Mouse (Mus musculus) NIH3T3 (cell line): ENCODE data around the gene Myom1.

ENCODE experiments used
- DNase-seq: peaks from one replicate; pipeline ENCODE4 v3.0.0-alpha.2; 2012; ENCODE audit warnings: low read depth

Myom1 gene

DNA sequence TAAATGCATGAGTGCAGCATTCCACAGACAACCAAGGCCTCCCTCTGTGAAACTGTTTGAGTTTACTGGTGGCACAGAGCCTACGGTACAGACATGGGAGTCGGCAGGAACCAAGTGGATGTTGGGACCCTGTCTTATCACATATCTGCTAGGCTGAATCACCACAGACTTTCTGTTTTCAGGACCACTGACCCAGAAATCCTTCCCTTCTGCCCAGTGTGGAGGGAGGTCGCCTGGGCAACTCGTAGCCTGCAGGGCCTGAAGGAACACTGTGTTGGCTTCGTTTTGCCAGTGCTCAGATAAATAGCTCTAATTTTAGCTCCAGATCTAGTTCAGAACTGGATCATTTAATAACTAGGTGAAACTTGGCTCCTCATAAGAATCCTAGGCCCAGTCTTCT is 12.5 kb downstream of the Myom1 start:
- no peak for DNase-seq

DNA sequence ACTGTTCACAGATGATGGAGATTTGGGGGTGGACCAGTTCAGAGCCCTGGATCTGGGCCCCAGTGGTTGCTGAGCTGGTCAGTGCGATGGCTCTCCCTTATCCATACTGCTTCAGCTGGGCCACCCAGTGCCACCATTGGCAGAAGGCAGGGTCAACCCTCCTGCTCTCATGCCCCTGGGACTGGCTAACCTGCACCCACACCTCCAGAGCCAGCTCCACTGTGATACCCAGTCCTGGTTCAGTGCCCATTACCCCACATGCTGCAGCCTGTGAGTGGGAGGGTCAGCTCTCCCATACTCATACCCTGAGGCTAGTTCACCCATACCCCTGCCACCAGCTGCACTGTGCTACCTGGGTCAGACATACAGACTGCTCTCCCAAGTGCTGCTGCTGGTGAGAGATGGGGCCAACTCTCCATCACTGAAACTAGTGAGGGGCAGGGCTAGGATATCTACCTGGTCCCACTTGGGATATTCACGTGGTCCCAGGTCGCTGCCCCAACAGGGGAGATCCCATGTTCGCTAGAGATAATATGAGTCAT is 15.1 kb downstream of the Myom1 start:
- DNase-seq: no peak

DNA sequence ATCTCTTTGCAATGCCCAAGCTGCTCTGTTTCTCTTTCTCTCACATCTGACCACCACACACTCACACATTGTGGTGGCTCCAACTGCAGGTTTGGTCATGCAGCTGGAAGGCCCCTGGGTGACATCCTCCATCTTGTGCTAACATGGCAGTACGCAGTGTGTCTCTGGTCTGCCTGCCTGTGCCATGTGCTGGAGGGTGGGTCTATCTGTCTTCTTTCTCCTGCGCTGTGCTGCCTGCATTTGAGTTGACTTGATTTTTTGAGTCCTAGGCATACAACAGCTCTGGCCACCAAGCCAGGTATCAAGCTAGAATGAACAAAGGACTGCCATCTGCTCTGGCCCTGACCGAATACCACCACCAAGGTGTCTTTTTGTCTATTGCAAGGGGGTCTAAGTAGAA is 15.7 kb downstream of the Myom1 start:
- DNase-seq: no peak

DNA sequence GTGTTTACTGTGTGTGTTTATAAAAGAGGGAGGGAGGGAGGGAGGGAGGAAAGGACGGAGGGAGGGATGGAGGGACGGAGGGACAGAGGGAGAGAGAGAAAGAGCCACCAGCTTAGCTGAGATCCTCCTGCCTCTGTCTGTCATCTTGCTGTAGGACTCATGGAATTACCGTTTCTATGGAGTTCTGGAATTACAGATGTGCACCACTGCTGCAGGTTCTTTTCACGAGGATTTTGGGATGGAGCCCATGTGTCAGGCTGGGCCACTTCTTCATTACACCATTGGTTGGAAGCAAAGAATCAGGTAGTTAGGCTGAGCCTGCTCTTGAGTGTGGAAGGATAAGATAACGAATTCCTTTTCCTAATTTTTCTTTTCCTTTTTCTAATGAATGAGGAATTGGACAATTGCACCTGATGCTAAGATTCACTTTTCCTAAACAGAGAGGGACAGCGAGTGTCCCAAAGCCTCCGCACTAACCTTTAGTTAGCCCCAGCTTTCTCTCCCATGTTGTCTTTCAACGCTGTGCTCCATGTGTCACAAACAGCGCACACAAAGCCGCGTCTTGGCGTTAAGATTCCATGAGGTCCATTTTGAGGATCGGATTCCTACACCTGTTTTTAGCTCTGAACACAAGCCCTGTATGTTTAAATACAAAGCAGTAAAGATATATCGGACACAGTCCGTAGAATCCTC is 16.3 kb downstream of the Myom1 start:
- DNase-seq: no peak

DNA sequence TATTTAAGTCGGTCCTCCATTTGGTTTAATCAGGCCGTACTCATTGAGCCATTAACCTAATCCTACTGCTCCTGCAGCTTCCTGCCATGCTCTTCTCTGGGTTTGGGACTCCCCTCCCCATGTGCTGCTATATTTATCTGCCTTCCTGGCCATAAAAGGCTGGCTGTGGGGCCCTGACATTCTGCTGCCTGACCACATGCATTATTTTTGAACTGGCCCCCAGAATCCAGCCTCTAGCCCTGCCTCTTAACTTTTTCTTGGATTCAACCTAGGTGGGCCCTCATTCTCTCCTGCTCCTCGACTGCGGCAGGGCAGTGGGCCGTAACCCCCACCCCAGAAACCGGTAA is 16.8 kb downstream of the Myom1 start:
- DNase-seq: no peak

DNA sequence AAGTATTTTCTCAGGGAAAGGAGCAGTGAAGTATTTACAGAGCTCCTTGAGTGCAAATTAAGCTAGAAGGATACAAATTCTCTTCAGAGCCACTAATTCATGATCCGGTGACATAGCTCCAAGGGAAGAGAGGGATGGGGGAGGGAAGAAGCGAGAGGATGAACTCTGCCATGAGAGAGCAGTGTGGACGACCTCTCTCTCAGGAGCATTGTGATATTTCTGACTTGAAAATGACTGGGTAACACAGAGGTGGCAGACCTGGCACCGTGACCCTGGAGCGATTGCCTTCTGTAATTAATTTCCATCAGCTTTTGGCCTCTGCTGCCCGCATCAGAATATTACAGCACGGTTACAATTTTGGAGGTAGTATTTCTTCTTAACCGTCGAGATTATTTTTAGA is 17.4 kb downstream of the Myom1 start:
- DNase-seq: no peak

DNA sequence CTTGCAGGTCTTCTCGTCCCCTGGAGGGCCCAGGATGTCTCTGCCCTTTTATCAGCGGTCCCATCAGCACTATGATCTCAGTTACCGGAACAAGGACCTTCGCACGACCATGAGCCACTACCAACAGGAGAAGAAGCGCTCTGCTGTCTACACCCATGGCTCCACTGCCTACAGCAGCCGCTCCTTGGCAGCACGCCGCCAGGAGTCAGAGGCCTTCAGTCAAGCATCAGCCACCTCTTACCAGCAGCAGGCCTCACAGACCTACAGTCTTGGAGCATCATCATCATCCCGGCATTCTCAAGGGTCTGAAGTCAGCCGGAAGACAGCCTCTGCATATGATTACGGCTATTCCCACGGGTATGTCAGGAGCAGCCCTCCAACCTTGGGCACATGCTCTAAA is 20.4 kb downstream of the Myom1 start:
- no peak for DNase-seq

DNA sequence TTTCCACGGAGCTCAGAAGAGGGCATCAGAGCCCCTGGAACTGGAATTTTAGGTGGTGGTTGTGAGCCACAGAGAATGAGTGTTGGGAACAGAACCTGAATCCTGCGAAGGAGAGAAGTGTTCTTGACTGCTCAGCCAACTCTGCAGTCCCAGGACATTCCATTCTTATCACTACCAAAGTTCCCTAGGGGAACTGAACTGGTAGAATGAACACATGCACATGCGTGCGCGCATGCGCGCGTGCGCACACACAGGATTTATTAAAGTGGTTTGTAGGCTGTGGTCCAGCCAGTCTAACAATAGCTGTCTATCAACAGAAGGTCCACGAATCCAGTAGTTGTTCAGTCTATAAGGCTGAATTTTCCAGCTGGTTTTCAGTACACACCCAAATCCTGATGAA is 21.6 kb downstream of the Myom1 start:
- no peak for DNase-seq

DNA sequence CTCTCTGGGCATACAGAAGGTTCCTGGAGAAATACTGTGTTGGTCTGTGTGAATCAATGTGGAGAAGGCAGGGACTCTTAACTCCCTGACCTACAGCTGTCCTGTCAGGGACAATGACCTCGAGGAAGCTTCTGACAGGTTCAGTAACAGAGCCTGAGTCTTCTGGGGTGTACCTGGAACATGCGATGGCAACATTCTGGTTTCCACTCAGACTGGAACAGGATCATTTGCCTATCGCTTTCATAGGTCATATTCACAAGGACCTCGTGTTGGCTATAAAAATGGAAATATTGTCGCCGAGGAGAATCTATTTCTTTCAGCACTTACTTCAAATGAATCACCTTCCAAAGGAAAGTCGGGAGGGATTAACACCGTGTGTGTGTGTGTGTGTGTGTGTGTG is 23.5 kb downstream of the Myom1 start:
- no peak for DNase-seq

DNA sequence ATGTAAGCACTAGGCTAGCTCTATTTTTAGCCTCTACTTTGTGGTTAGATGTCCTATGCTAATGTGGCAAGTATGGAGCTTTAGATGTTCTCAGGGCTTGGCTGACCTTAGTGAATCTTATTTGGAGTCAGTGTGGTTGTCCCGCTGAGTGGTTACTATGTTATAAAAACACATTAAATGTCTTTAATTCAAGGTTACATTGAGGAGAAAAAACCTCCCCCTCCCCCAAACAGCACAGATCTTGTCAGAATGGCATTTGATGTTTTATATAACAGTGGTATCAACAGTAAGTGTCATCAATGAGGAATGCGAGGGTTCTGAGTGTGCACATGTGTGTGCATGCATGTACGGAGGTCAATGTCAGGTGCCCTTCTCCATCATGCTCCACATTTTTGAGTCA is 24.8 kb downstream of the Myom1 start:
- no peak for DNase-seq

DNA sequence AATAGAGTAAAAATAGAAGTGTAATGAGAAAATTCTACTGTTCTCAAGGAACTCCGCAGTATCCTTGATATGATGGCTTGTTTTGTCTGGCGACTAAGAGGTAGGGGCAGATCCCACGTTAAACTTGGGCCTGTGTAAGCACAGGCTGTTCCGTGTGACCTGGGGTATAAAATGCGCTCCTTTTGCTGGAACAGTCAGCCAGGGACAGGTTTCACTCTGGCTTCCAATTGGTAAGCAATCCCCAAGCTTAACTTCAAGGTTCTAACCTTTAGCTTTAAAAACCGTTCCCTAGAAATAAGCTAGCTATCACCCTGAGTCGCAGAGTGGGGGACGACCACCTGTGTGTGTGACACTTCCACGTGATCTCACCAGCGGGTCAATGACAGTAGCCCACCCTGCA is 30.3 kb downstream of the Myom1 start:
- DNase-seq: no peak

DNA sequence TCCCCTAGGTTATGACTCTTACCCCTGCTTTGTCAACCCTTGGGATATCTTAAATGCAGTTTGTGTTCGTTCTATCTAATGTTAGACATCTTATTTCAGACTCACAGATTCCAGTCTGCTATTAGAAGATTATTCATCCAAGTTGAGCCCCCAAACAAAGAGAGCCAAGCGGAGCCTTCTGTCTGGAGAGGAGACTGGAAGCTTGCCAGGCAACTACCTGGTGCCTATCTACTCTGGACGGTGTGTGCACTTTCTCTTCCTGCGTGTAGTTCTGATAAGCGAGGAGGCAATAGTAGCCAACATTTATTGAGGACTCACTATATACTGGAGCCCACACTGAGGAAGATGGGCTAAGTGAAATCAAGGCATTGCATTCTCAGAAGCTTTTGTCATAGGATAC is 32.0 kb downstream of the Myom1 start:
- no peak for DNase-seq

DNA sequence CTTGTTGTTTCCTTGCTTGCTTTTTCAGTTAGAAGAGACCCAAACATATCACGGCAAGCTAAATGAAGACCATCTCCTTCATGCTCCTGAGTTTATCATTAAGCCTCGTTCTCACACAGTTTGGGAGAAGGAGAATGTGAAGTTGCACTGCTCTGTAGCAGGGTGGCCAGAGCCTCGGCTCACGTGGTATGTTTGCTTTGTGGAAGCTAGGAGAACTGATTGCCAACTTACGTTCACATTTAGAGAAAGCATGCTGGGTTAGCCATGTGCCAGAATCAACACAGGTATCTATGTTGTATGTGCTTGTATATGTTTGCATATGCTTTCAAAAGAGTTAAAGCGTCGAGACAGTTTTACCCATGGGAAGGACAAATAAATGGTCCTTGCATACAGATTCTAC is 34.8 kb downstream of the Myom1 start:
- DNase-seq: no peak

DNA sequence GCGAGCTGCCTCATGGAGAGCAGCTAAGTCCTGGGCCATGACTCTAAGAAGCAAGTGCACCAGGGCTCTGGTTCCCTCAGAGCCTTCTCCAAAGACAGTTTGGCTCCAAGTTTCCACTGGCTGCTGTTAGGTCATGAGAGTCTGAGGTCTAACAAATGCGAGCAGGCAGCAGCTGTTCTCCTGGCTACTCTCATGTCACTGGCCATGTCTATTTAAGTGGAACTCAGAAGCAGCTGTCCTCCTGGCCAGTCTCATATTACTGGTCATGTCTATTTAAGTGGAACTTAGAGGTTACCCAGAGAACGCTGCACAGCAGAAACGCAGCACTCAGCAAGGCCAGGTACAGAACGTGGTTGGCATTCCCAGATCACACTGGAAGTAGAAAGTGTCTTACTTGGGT is 36.4 kb downstream of the Myom1 start:
- no peak for DNase-seq

DNA sequence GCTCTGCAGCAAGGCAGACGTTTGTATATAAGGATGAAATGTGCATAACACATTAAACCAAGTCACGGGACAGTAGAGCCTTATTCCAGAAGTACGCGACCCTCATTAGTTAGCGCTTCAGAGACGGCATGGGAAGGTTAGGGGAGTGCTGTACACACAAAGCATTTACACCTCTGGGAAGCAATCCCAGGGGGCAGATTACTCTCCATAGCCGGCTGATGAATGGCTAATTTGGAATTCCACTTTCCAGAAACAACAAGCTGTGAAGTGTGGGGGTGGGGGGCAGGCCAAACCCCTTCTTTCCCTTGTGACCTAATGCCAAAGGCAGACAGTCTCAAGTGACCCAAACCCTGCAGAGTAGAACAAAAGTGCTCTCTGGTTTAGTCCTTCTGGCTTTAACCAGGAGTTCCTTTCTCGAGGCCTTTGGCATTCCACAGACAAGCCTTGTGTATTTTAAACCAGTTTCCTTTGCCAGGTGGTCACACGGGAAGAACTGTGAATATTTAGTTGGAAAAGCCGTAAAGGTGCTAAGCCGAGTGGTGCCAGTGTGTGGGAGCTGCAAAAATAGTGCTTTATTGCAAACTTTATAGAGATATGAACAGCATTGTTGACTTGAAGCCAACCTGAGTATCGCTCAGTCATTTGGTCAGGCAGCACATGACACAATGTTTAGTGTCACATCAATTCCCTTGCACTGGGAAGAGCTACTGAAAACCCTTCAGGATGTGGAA is 37.6 kb downstream of the Myom1 start:
- peak; percentile 48 for DNase-seq

DNA sequence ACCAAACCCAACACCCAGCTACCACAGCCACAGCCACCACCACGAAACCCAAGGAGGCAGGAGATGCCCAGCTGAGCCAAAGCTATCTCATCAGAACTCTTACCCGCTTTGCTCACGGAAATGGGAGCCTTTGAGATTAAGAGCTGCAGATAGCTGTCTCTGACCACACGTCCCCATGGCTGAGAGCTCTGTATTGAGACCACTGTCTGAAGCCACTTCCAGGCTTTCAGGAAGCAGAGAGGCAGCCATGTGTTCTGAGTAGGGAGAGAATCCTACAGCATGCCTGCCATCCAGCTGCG is 38.1 kb downstream of the Myom1 start:
- DNase-seq: no peak

DNA sequence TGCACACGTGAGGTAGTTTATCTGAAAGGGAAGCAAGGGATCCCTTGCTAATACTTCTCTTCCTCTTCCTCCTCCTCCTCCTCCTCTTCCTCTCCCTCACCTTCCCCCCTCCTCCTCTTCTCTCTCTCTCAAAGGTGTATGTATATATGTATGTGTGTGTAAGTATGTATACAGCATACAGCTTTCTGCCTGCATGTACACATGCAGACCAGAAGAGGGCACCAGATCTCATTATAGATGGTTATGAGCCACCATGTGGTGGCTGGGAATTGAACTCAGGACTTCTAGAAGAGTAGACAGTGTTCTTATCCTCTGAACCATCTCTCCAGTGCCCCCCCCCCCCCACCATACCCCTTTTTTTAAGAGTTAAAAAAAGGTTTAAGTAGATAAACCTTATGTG is 40.2 kb downstream of the Myom1 start:
- no peak for DNase-seq

DNA sequence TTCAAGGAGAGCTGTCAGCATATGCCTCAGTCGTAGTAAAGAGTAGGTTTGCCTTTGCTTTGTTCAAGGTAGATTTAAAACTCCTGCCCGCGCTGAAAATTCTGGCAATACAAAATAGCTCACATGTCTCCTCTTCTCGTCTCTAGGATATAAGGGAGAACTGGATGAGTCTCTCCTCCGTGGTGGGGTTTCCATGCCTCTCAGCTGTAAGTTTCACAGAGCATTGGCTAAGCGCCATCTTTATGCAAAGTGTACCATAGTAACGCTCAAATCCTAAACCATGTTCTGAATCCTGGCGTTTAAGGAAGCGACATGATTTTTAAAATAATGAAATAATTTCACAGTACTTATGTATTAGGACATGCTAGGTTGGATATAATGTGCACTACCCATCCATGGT is 43.2 kb downstream of the Myom1 start:
- DNase-seq: no peak

DNA sequence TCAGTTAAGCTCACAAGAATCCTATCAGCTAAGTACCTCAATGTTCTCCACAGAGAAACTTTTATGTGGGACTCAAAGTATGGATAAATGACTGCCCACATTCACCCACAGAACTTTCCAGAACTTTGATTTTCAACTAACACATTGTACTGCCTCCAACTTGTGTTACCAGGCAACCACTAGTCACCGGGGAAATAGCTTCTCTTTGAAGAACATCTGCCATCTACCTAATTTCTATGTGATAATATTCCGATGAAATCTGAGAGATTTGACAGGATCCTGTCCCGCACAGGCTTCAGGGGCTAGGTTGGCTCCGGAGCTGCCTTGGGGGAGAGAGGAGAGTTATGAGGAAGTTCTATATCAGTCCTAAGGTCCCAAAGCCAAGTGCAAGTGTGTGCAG is 44.4 kb downstream of the Myom1 start:
- DNase-seq: no peak

DNA sequence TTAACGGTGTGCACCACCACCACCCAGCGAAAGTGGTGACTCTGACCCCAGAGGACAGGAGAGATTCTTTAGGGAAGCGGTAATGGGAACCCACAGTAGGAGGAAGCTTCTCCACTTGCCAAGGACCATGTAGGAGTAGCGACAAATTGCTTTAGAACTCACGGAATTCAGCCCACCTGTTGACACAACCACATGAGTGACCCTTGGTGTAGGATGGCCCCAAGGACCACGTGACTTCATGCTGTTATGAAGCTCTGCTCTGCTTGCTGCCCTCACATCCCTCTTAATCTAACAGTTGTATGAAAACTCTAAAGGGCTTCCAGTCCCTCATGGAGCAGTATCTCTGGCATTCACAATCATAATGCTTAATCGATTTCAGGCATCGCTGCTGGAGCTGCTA is 46.9 kb downstream of the Myom1 start:
- DNase-seq: peak; percentile 27

DNA sequence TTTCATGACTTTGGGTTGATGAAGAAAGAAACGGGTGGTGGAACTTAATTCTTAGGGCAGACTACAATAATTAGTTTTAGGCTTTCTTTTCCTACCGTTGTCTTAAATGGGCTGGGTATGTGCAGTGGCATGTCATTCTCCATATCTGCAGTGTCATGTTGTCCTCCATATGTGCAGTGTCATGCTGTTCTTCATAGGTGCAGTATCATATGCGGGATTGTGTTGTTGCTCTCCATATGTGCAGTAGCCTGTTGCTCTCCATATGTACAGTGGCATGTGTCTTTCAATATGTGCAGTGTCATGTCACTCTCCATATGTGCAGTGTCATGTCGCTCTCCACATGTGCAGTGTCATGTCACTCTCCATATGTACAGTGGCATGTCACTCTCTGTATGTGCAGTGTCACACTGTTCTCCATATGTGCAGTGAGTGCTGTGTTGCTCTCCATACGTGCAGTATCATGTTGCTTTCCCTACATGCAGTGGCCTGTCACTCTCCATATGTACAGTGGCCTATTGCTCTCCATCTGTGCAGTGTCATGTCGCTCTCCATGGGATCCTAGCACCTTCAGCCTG is 50.8 kb downstream of the Myom1 start:
- DNase-seq: no peak

DNA sequence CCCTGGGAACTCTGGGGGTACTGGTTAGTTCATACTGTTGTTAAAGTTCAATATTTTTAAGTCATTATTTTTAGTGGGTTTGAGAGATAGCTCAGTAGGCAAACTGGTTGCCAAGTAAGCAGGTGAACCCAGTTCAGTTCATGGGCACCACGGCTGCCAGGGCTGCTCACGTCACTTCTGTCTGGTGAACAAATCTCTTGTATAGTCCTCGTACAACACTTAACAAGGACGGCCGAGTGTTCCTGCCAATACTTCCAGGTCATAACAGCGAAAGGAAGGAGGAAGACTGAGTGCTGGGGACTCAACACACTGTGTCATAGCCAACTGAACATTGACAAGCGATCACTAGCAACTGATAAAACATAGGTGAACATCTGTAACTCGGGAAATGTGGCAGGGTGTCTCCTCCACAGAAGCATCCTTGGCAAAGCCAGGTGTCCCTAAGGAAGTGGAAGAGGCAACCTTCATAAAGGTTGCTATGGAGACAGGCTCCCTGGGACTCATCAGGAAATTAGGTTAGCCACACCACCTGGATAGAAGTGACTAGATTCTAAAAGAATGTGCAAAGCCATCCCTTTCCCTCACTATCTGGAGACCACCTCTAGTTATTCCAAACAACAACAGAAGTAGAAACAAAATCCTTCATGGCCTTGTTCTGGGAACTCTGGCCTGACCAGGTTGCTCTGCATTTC is 52.9 kb downstream of the Myom1 start:
- DNase-seq: no peak

DNA sequence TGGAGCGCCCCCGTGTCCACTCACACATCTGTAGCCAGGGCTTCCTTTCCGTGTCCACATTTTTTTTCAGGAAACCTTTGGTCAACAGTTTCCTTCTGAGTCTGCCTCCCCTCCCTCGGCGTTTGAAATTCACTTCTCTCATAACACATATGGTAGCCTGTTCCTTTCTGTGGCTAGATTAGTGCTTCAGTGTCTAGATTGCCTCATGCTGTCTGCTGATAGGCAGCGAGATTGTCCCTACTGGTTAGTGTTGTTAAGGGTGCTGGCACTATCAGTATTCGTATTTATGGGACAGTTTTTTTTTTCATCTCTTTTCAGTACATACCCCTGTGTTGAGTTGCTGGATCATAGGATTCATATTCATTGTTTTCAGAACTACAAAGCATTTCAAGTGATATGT is 54.0 kb downstream of the Myom1 start:
- no peak for DNase-seq
